Mouse (Mus musculus) gastrocnemius, postnatal 10 days (tissue): ENCODE data around the gene Sept9. TPM values are rescaled to one million over a fixed set of nuclear protein-coding genes. Genes with fewer than 3 reads are reported as not detected.
A peak's percentile ranks its signal among the peaks of the same experiment; 100 is the strongest.

Experiments
- DNase-seq: peaks from one replicate; pipeline ENCODE4 v3.0.0; 2021; ENCODE audit warnings: mixed read lengths
- total RNA-seq, 2 experiments: library from RNA; stranded (reverse); gene quantifications; 2 replicates each; pipeline ENCODE4 v1.2.3; 2021

Sept9 gene
- total RNA-seq, 2 experiments from 2014 or later: 40.1 to 51.9 TPM

- peak; percentile 87 for DNase-seq
Observed at GRCm38 (mm10) chr11:117265981-117266905, 66.8 kb downstream of the Sept9 start.

DNA sequence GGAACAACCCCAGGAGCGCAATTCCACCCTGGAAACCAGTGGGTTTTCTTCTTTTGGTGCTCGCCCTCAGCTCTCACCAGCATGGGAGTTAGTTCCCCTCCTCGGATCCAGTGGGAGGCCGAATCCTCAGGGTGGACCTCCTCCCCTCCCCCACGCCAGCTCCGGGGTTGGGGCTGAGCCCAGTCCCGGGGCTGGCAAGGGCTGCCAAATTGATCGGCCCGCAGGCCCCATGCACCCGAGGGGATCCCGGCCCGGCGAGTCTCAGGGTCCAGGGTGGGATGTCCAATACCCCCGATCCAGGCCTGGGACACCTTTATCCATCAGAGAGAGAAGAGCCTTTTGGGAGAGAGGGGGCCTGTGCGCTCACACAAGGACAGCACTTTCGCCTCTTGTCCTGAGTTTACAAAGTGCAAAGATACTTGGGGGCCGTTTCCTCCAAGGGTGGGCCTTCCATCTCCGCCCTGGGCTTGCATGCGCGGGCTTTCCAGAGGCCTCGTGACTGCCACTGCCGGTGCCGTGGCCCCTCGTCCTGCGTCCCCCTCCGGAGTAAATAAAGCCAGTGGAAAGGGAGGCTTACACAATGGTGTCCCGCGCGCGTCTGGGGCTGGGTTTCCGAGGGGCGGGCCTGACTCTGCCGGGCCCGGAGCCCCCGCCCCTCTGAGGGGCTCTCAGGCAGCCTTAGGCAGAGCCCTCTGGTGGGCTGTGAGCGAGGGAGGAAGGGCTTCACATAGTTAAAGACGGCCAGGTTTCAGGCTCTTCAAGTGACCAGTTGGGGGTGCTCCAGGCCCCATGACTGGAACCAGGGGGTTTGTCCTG lies 67.7 kb downstream of the Sept9 start:
- DNase-seq: peak; percentile 57

DNA sequence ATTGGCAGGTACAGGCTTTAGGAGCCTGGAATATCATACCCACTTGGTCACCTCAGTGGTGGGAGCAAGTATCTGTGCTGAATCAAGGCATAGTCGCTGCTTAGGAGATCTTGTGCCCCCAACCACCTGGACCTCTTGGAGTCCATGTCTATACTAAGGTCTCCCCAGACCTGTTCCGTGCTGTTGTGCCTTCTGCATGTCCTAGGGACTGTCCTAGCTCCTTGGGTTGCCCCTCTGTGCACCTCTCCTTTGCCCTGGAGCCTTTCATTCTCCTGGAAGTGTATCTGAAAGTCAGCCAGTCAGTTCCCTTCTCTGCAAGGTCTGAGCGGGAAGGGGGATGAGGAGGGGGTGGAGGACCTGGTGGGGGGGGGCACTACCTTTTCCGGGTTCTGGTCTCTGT lies 68.4 kb downstream of the Sept9 start:
- no peak for DNase-seq

- no peak for DNase-seq
Observed at GRCm38 (mm10) chr11:117268304-117268956, 69.0 kb downstream of the Sept9 start.

- no peak for DNase-seq
Observed at GRCm38 (mm10) chr11:117269053-117269702, 69.7 kb downstream of the Sept9 start.

DNA sequence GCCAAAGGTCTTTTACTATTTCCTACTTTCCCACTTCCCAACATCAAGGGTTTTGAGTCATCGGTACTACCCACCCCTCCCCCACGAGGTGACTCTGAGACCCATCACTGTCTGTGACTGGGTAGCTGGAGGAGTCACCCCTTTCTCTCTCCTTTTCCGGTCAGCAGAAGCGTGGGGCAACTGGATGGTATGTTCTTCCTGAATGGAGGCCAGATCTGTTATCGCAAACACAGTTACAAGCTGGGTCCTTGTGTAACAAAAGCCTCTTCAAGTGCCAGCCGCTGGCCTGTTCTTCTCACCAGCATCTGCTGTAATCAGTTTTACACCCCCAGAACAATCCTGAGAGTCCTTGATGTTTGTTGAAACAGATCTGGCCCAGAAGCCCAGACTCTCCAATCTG lies 70.5 kb downstream of the Sept9 start:
- no peak for DNase-seq

- DNase-seq: no peak
Observed at GRCm38 (mm10) chr11:117274973-117275372, 75.5 kb downstream of the Sept9 start.

DNA sequence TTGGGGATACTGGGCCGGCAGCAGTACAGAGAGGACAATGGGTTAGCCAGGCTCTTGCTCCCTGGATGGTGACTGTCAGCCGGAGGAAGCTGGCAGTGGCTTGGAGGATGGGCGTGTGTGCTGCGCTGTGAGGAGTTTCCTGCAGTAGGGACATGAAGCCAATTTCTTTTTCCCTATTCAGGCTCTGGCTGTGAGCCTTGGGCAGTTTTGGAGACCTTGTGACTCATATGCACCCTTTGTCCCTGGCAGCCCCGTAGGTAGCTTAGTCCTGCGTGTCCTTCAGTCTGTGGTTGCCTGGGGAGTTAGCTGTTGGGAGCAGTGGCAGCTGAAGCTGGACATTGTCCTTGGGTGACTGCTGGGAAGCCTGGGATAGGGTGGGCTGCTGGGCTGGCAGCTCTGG lies 76.5 kb downstream of the Sept9 start:
- peak; percentile 24 for DNase-seq

- no peak for DNase-seq
Observed at GRCm38 (mm10) chr11:117276946-117277345, 77.5 kb downstream of the Sept9 start.

DNA sequence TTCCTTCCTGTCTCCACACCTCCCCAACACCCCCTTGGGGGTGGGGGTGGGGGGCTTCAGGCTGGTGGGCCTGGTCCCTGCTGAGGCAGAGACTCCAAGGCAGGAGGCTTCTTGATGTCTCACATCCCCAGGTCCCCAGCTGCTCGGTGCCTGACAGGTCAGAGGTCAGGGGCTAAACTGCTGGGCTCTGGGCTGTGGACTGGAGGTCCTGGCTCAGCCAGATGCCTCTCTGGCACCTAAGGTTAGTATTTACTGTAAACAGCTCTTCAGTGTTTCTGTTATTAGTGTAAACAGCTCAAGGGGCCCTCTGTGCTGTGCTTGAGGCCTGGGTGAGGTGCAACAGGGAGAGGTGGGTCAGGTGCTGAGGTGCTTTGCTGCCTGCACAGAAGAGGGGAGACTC lies 78.7 kb downstream of the Sept9 start:
- DNase-seq: no peak

DNA sequence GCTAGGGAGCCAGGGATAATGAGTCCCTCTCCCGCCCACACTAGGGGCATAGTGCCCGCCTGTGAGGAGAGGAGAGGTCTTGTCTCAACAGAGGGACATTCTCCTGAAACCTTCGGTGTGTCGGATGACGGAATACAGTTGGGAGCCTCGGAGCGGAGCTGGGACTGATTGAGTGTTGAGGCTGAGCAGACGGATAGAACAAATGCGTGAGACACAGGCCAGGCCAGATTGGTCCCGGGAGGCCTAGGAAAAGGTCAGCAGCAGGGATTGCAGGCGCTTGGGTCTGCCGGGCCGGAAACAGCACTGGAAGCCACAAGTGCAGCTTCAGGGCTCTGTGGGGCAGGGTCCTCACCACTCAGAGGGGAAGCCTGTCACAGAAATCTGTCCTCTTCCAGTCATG lies 79.1 kb downstream of the Sept9 start:
- DNase-seq: no peak

DNA sequence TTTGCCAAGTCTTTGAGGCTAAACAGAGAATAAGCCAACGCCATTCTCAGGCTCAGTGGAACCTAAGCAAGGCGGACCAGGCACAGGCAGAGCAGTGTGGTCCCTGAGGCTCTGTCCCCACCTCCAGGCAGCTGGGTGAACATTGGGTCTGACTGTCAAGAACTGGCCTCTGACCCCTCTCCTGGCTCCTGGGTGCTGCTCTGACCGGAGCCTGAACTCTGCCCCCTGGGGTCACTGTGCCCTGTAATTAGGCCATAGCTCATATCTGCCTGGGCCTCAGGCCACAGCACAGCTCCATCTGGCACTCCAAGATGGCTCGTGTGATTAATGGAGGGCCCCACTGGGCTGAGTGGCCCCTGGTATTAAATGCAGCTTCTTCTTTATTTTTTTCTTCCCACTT lies 80.5 kb downstream of the Sept9 start:
- no peak for DNase-seq

- DNase-seq: no peak
Observed at GRCm38 (mm10) chr11:117283048-117283888, 83.8 kb downstream of the Sept9 start.

- no peak for DNase-seq
Observed at GRCm38 (mm10) chr11:117283889-117284450, 84.5 kb downstream of the Sept9 start.

DNA sequence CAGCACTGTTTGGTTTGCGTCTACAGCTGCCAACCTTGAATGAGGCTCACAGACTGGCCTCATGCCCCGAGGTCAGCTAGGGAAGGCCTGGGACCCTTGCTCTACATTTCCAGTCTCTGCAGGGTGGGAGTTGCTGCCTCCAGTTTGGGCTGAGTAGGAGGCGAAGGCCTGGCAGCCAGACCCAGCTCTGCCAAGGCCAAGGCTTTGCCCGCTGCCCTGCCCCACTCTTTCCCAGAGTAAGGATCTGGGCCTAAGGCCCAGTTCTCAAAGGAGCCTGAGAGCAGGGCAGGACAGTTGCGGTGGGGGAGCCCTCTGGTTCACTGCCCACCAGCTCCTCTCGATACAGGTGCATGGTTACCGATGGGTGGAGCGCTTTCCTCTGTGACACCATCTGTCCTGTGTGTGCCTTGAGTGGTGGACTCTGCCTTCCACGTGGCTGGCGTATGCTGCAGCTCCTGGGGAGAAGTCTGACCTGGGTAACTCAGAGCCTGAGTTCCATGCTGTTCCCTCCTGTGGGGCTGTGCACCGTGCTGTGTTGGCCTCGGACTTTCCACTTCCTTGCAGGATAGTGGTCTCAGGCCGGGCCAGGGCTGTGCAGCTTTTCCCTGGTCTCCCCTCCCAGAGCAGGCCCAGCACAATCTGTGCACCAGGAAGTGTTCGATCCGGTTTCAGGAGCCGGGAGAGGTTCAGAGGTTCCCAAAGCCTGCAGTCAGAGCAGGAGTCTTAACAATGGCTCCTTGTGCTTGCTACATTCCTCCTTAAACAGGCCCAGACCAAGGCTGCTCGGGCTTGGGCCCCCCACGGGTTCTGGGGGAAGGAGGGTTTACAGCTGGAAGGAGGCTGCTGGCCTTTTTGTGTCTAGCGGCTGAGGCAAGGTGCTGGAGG lies 85.5 kb downstream of the Sept9 start:
- peak; percentile 26 for DNase-seq

- no peak for DNase-seq
Observed at GRCm38 (mm10) chr11:117285606-117285931, 86.1 kb downstream of the Sept9 start.

DNA sequence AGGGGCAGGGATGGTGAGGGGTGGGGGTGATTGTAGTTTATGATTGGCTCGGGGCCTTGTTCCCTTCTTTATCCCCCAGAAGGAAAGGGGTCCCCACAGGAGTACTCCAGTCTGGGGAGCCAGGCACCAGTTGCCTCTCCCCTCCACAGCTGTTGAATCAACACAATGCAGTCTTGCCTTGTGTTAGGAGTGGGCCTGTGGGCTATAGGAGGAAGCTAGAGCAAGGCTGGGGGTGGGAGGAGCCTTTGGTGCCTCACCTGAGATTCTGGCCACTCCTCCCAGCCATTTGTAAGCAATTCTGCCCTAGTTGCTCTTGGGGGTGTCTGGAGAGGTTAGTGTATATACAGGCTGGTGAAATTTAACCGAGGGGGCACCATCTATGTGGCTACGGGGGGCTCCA lies 88.3 kb downstream of the Sept9 start:
- no peak for DNase-seq

GRCm38 (mm10) chr11:117288765-117289164 lies 89.3 kb downstream of the Sept9 start:
- no peak for DNase-seq

DNA sequence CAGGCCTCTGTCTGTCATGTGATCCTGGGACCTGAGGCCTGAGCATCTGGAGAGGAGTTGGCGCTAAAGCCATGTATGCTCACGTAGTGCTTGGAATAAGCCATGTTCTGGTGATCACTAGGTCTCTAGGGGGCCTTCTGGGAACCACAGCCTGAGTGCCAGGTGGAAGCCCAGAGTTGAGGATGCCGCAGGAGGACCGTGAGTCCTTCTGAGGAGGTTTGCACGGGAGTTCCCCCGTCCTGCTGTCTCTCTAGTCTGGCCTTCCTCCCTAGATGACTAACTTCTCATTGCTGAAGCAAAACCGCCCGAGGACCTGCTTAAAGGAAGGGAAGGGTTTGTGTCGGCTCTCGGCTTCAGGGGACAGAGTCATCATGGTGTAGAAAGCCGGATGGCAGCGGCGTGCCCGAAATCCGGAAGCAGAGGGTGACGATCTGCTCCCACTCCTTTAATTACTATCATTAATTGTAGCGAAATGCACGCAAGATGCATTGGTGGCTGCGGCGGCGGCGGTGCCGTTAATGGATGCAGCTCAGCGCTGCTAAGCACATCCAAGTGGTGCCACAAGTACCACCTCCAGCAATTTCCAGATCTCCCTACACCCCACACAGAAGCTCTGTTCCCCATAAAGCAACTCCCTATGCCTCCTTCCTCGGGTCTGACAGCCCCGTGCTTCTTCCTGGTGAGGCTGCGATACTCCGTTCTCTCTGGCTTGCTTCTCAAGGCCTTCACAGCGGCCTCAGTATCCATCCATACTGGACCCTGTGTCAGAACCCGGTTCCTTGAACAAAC lies 92.0 kb downstream of the Sept9 start:
- DNase-seq: no peak
